Mouse (Mus musculus) ES-E14 (cell line): ENCODE data around the gene Marf1. TPM values are rescaled to one million over a fixed set of nuclear protein-coding genes. Genes with fewer than 3 reads are reported as not detected.

Experiments used
- DNase-seq: peaks from one replicate; pipeline ENCODE4 v3.0.0-alpha.2; 2013; ENCODE audit warnings: low read depth, low spot score
- H3K27ac ChIP-seq: 2 replicates; pipeline ENCODE4 v1.5.1; 2012; ENCODE audit warnings: low read depth, mild to moderate bottlenecking, low read length, moderate library complexity, mixed read lengths; ENCODE audit not compliant: poor library complexity, insufficient read depth, severe bottlenecking
- H3K36me3 ChIP-seq: 2 replicates; pipeline ENCODE4 v1.6.1; 2012; ENCODE audit warnings: mild to moderate bottlenecking, low read length, moderate library complexity, mixed read lengths; ENCODE audit not compliant: control insufficient read depth, poor library complexity, insufficient read depth, severe bottlenecking
- H3K4me1 ChIP-seq, 2 experiments: fragments of 150-350 bp in 1 of 2; sonication (generic) in 1 of 2; 2 replicates each; pipeline ENCODE4 v1.6.1; 2012; ENCODE audit warnings: low read length in 2 of 2, mild to moderate bottlenecking in 1 of 2, mixed read lengths in 1 of 2; ENCODE audit not compliant: control insufficient read depth in 2 of 2, insufficient read depth in 2 of 2, poor library complexity in 1 of 2
- H3K4me3 ChIP-seq, 2 experiments: fragments of 150-350 bp in 1 of 2; sonication (generic) in 1 of 2; 2 replicates each; pipeline ENCODE4 v1.5.1; 2012; ENCODE audit warnings: low read length in 2 of 2, low read depth in 1 of 2, mild to moderate bottlenecking in 1 of 2, mixed read lengths in 1 of 2; ENCODE audit not compliant: insufficient read depth in 1 of 2, poor library complexity in 1 of 2, severe bottlenecking in 1 of 2
- H3K9ac ChIP-seq: 2 replicates; pipeline ENCODE4 v1.6.1; 2012; ENCODE audit warnings: low read depth, mild to moderate bottlenecking, low read length, mixed read lengths; ENCODE audit not compliant: poor library complexity, insufficient read depth, severe bottlenecking
- H3K9me3 ChIP-seq: fragments of 150-350 bp; sonication (generic); 2 replicates; pipeline ENCODE4 v1.6.1; 2012; ENCODE audit warnings: low read depth, mild to moderate bottlenecking, low read length; ENCODE audit not compliant: control insufficient read depth, insufficient read depth
- CHD2 ChIP-seq: IDR thresholded peaks from 2 replicates; pipeline ENCODE4 v1.6.1; 2014; ENCODE audit warnings: mild to moderate bottlenecking, low read depth, low read length, inconsistent platforms
- HCFC1 ChIP-seq: IDR thresholded peaks from 2 replicates; pipeline ENCODE4 v1.6.1; 2012; ENCODE audit warnings: low read length, inconsistent platforms, borderline replicate concordance; ENCODE audit not compliant: insufficient read depth
- MAFK ChIP-seq: IDR thresholded peaks from 2 replicates; pipeline ENCODE4 v1.6.1; 2014; ENCODE audit warnings: mild to moderate bottlenecking, low read depth, low read length, inconsistent platforms; ENCODE audit not compliant: insufficient read depth
- ZC3H11A ChIP-seq: IDR thresholded peaks from 2 replicates; pipeline ENCODE4 v1.6.1; 2012; ENCODE audit warnings: low read depth, mild to moderate bottlenecking, inconsistent platforms, low read length, borderline replicate concordance
- ZNF384 ChIP-seq: IDR thresholded peaks from 2 replicates; pipeline ENCODE4 v1.6.1; 2012; ENCODE audit warnings: low read depth, low read length, inconsistent platforms
- in situ Hi-C, 2 experiments: fragments of 600-800 bp; cut with MboI; formaldehyde crosslinking; loops; one replicate each; pipeline ENCODE4 v1.15.1; 2025; ENCODE audit warnings: low sequenced_read_pairs in 2 of 2, inconsistent platforms in 1 of 2; ENCODE audit not compliant: unreplicated experiment in 2 of 2
- total RNA-seq: library from RNA; depleted of rRNA; stranded (reverse); fragments of 300-350 nt; gene quantifications from 2 replicates; pipeline ENCODE4 v1.2.3, GENCODE M21; 2012

Gene Marf1
- total RNA-seq, 1 experiment: 24.1 TPM

DNA sequence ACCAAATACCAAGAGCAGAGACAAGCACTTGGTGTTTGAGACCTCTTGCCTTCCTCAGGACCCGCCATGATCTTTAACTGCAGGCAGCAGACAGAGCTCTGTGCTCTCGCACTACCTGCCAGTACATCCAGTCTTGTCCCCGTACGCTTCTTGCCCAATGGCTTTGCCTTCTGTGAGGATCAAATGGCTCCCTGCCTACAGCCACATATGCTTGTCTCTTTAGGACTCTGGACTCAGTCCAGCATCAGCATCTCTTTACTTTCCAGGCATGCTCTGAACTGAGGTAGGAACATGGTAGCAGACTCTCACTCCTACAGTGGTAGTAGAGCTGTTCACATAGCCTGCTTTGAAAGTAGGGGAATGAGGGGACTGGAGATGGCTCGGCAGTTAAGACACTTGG lies 42.2 kb downstream of the Marf1 start:
- H3K9ac ChIP-seq: no peak overlapping the region
- in situ Hi-C loops: loop anchor here in 1 of 2 experiments (10.0 kb wide), 1 partner anchor 216 kb away; the partner anchor contains the start of genes Mpv17l and Pdxdc1
- peaks cover 17% of the 10 kb centered on the region for H3K36me3 ChIP-seq
- no peak overlapping the region for H3K27ac ChIP-seq
- TF ChIP-seq ZNF384: no peak
- TF ChIP-seq HCFC1: no peak
- TF ChIP-seq MAFK: no peak
- TF ChIP-seq ZC3H11A: no peak
- no peak for TF ChIP-seq CHD2
- no peak overlapping the region for H3K4me3 ChIP-seq
- no peaks in the 10 kb centered on the region for H3K9me3 ChIP-seq
- DNase-seq: no peak
- peaks cover 6 to 9% of the 10 kb centered on the region in 2 experiments; a peak in 2 of 4 replicates for H3K4me1 ChIP-seq

- H3K9me3 ChIP-seq: no peaks in the 10 kb centered on the region
- H3K9ac ChIP-seq: no peak overlapping the region
- no peak for DNase-seq
- H3K27ac ChIP-seq: no peak overlapping the region
- in situ Hi-C loops: no loop called here
- no peak for TF ChIP-seq ZC3H11A
- TF ChIP-seq HCFC1: no peak
- no peak for TF ChIP-seq ZNF384
- no peak for TF ChIP-seq MAFK
- TF ChIP-seq CHD2: no peak
- peaks cover 33% of the 10 kb centered on the region for H3K36me3 ChIP-seq
- H3K4me3 ChIP-seq: no peak overlapping the region
- no peaks in the 10 kb centered on the region; a peak in 1 of 4 replicates for H3K4me1 ChIP-seq
Measured at GRCm38 (mm10) chr16:14117299-14117698, 45.9 kb downstream of the Marf1 start.

- Histone ChIP-seq H3K4me1 (no peaks in the 10 kb centered on the region), H3K27ac (no peak overlapping the region), H3K4me3 (no peak overlapping the region), H3K36me3 (peaks cover 31% of the 10 kb centered on the region), H3K9me3 (no peaks in the 10 kb centered on the region), H3K9ac (no peak overlapping the region)
- in situ Hi-C loops: no loop called here
- no peak for DNase-seq
- TF ChIP-seq CHD2 (no peak), ZNF384 (no peak), ZC3H11A (no peak), HCFC1 (no peak), MAFK (no peak)
Measured at GRCm38 (mm10) chr16:14112742-14113141, 50.4 kb downstream of the Marf1 start.

DNA sequence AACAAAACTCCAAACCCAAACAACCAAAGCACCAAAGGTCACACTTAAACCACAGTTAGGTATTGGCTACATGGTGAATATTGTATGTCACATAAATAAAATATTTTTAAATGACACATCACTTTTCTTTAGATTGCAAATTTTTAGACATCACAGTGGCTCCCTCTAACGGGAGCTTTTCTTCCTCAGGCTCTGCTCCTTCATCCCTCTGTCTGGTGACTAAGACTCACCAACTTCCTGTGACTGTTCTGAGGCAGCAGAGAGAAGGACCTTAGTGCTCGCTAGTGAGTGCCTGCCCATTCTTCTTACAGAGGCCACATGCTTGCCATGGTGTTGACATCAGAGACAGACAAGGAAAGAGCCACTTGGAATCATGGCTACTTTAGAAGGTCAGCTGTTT lies 51.0 kb downstream of the Marf1 start:
- TF ChIP-seq HCFC1: no peak
- no peak overlapping the region for H3K9ac ChIP-seq
- H3K4me3 ChIP-seq: no peak overlapping the region
- no peaks in the 10 kb centered on the region for H3K9me3 ChIP-seq
- H3K4me1 ChIP-seq: no peaks in the 10 kb centered on the region
- no peak for DNase-seq
- H3K27ac ChIP-seq: no peak overlapping the region
- H3K36me3 ChIP-seq: peaks cover 31% of the 10 kb centered on the region
- in situ Hi-C loops: no loop called here

GRCm38 (mm10) chr16:14110922-14111321 lies 52.2 kb downstream of the Marf1 start:
- H3K27ac ChIP-seq: no peak overlapping the region
- H3K36me3 ChIP-seq: peaks cover 25% of the 10 kb centered on the region
- no peaks in the 10 kb centered on the region for H3K9me3 ChIP-seq
- H3K4me1 ChIP-seq: no peaks in the 10 kb centered on the region
- in situ Hi-C loops: no loop called here
- H3K4me3 ChIP-seq: no peak overlapping the region
- no peak for DNase-seq
- no peak for TF ChIP-seq MAFK
- no peak for TF ChIP-seq ZC3H11A
- TF ChIP-seq HCFC1: no peak
- no peak for TF ChIP-seq CHD2
- no peak for TF ChIP-seq ZNF384
- no peak overlapping the region for H3K9ac ChIP-seq
